Mouse (Mus musculus) ovary, postnatal 10 days (tissue): ENCODE data around the gene Eln.

ENCODE experiments used
- DNase-seq: peaks from one replicate; pipeline ENCODE4 v3.0.0; 2022; ENCODE audit warnings: low spot score

The Eln gene

GRCm38 (mm10) chr5:134743991-134744390 is 3.1 kb downstream of the Eln start:
- DNase-seq: no peak

DNA sequence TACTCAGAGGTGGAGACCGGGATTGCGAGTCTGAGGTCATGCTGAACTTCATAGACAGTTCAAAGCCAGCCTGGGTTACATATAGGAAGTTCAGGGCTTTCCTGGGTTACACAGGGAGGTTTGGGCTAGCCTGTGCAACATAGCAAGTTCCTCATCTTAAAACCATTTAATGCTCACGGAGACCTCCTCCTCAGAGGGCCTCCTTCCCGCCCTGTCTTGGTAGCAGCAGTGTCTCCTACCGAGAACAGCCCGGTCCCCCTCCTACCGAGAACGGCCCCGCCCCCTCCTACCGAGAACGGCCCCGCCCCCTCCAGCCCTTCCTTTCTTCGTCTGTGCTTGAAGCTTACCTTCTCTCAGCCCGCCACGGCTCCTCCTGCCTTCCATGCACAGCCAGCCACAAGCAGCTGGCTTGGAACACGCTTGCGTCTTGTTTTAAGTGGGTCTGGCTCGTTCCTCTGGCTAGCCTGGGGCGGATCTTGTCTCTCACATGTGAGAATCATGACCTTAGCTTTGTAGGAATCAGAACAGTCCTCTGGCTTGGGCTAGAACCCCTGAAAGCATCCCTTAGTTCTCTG is 4.8 kb downstream of the Eln start:
- DNase-seq: no peak

DNA sequence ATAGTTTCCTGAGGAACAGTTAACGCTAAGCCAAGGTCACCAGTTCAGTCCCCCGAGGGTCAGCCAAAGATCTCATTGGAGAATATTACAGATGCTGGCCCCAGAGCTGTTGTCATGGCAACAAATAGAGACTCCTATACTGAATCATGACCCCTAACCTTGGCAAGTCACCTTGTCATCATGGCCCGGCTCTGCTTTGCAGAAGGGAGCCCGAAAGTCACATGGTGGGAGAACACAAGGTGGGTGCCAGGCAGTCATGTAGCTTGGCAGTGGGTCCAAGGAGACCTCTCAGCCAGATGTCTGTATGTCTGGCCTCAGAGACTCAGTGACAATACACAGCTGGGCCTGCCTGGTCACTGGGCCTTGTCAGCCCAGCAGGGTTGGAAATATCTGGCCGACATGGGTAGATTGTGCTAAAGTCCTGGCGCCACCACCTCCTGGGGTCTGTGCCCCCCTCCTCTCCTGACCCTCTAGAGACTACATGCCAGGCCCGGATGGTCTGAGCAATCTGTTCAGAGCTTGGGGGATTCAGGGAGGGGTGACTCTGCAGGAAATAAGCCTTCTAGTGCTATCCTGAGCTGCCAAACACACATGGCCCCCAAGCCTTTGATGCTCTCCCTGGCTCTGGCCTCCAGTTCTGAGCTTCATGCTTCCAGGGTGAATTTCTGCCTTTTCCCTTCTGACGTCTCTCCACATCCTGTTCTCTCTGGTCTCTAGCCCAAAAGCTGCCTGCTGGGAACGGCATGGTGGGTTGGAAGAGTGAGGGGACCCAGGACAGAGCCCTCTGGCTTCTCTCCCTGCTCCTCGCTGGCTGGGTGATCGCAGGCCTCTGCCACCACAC is 6.4 kb downstream of the Eln start:
- DNase-seq: no peak

DNA sequence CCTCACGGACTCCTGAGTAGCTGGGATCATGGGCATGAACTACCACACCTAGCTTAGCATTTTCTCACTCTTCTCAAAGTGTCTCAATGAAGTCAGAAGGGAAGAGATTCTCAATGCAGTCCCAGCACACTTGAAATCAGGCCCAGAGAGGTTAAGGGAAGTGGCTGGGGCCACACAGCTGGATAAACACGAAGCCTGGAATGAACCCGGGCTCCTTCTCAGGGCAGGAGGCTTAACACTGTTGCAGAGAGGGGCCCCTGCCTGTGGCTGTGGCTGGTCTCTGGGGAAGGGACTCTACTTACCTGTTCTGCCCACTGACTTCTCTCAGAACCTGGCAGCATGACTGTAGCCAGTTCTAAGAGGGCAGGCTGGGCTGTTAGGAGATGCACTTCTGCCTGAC is 7.2 kb downstream of the Eln start:
- DNase-seq: no peak

GRCm38 (mm10) chr5:134734920-134735319 is 12.2 kb downstream of the Eln start:
- DNase-seq: no peak

DNA sequence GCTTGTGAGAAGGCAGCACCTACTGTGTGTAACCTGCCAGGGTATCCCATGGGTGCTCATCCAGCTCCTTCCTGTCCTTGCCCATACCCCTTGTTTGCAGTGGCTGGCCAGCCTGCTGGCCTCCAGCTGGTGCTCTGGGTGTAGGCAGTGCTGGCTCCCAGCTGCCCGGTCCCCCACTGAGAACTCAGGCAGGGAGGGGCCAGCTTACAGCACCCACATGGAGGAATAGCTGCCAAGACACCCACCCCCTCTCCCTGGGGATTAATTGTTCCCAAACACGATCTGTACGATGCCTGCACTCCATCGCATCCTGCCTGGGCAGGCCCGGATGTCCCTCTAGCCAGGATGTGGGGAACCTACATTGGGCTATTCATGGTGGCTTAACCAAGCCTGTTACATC is 13.1 kb downstream of the Eln start:
- no peak for DNase-seq

GRCm38 (mm10) chr5:134733241-134733640 is 13.9 kb downstream of the Eln start:
- DNase-seq: no peak

- no peak for DNase-seq
These were observed 18.0 kb downstream of the Eln start for GRCm38 (mm10) chr5:134729124-134729523.

DNA sequence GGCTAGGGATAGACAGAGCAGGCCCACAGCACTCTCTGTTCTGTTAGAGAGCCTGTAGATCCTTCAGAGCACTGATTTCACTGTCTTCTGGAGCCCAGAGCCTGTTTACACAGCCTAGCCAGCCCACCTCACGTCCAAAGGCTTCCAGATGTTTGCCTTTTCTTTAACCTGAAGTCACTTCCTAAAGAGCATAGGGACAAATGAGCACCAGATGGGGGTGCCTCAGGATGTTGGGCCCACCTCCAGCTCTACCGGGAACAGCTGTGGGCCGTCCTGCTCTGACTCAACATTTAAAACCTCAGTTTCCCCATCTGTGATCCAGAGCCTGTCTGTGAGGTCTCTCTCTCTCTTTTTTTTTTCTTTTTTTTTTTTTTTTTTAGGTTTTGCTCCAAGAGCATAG is 18.6 kb downstream of the Eln start:
- DNase-seq: no peak

DNA sequence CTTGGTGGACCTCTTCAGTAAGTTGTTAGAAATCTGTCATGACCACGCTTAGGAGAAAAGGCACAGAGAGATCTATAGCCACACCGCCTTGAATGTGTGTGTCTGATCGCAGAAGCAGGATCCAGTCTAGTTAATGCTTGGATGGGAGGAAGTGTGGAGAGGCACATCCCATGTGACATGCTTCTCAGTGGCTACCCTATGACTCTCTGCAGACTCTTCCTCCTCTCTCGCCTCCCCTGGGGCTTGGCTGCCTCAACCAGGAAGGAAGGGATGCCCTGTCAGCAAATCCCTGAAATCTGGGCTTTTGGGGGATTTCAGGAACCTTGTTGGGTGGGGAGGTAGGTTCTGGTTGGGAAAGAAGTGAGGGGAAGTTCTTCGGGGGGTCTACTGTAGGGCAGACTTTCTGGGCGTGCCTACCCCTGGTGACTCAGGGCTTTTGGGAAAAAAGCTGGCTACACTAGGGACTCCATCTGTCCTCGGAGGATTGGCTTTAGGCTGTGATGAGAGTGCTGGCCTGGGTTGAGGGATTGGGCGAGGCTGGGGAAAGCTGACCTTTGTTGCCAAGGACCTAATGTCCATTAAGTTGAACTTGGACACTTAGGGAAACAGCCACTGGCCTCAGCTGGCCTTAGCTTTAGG is 20.0 kb downstream of the Eln start:
- DNase-seq: no peak

- no peak for DNase-seq
These were observed 21.8 kb downstream of the Eln start for GRCm38 (mm10) chr5:134725299-134725698.

DNA sequence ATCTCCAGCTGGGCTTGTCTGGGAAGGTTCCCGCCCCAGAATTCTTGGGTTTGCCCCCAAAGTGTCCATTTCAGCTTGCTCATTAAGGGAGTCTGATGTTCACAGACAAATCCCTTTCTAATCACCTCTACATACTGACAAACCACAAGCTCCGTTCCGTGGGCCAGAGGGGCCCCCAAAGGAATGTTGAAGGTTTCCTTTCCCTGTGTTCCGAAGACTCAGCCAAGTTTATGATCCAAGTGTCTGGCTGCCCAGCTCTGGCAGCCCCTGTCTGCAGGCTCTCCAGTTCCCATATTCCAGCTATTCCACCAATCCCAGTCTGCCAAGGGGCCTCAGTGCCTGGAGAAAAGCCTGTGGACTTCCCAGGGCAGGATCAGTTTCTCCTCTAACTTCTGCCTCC is 27.1 kb downstream of the Eln start:
- no peak for DNase-seq

DNA sequence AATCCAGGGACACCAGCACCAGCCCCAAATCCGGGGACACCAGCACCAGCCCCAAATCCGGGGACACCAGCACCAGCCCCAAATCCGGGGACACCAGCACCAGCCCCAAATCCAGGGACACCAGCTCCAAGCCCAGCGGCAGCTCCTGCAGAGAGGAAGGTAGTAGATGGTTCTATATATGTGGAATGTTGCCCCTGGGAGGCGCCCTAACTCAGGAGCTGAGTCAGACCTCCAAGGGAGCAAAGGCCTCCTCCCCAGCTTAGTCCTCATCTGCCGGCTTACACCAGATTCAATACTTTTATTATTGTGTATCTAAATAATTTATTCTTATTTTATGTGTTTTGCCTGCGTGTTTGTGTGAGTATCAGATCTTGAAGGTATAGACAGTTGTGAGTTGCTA is 36.0 kb downstream of the Eln start:
- DNase-seq: no peak

GRCm38 (mm10) chr5:134709275-134709674 is 37.8 kb downstream of the Eln start:
- no peak for DNase-seq

DNA sequence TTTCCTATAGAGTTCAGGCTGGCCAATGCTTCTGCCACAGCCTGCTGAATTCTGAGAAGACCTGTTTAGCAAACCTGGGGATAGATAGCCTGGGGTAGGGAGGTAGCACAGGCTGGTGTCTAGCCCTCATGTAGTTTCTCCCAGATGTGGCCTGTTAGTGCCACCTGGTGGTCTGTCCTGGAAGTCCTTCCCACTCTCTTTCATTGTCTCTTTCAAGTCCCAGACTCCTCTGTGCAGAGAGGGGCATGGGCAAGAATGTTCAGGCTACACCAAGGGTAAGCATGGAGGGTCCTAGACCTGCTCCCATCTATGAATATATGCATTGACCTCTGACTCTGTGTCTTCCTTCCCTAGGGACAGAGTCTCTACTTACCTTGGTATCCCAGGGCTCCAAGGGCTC is 43.0 kb downstream of the Eln start:
- DNase-seq: peak; percentile 47

- DNase-seq: no peak
These were observed 51.6 kb downstream of the Eln start for GRCm38 (mm10) chr5:134695539-134695938.

DNA sequence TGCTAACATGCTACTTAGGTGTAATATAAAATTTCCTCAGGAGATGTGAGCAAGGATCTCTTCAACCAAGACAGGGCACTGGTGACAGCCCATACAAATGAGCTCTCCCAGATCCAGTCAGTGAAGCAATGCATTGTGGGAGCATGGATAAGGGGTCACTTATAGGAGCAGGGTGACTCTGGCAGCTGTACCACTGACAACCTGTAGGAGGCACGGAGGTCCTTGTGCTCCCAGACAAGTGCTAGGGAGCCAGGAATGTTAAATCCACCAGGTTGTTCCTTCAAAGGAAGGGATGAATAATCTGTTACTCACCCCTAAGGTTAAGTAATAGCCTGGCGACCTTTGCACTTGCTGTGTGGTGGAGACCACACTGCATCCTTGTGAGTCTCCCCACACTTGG is 52.0 kb downstream of the Eln start:
- DNase-seq: no peak

- no peak for DNase-seq
These were observed 54.4 kb downstream of the Eln start for GRCm38 (mm10) chr5:134692704-134693103.

GRCm38 (mm10) chr5:134688718-134689284 is 58.3 kb downstream of the Eln start:
- peak; percentile 93 for DNase-seq

- no peak for DNase-seq
These were observed 58.9 kb downstream of the Eln start, which contains the start of gene Limk1 for GRCm38 (mm10) chr5:134688086-134688717. Gene Limk1, minus strand, starts transcription at chr5:134688598.

DNA sequence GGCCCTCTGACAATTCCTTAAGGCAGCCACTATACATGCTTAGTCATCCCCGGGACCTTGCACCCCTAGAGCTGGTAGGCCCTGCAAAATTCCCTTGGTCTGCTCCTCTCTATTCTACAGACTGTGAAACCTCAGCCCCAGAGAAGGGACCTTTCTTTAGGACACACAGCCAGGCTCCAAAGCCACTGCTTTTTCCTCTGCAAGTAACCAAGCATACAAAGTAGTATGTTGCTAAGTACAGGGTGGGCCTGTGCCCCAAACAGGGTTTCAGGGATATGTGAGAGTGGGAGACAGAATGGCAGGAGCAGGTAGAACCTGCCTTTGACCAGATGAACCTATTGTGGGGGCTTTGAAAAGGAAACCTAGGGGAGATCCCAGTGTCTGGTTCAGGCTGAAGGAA is 59.9 kb downstream of the Eln start:
- DNase-seq: no peak

GRCm38 (mm10) chr5:134686541-134686940 is 60.6 kb downstream of the Eln start:
- no peak for DNase-seq
